Mouse (Mus musculus): ENCODE results near the gene Magi3. TPM values are rescaled to one million over a fixed set of nuclear protein-coding genes. Genes with fewer than 3 reads are reported as not detected.

The Magi3 gene
- polyA plus RNA-seq (2016; fragmentation: Nextera tagmentation; extraction: Ambion mirVana): 8.7 and 11.4 TPM in 2 replicates

DNA sequence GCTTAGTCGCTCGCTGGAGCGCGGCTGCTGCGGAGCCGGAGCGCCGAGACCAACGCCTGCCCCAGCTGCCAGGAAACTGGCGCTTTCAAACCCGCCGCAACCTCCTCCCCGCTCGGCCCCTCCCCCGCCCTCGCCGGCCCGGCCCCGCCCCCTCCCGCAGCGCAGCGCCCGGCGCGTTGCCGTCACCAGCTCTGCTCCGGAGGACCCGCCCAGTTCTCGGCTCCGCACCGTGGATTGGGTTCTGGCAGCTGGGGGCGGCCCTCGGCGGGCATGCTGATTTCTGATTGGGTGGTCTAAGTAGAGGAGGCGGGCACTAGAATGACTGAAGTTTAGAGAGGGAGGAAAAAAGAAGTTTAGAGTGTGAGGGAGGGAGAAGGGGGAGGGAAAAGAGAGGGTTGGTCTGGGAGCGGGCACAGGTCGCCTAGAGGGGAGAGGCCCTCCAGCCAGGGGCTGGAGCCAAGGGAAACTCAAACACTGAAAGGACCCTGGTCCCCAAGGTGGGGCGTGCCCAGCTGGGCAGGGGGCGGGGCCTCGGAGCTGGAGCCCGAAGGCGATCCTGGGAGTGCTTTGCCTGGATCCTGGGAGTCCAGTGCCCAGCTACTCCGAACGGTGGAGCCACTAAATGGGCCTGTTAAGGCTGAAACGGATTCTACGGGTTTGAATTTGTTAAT, at the start of gene Magi3:
TSS of gene Magi3 (minus strand) at position 80 of the 671 bp plus-strand sequence.
- H3K27ac ChIP-seq: peak within 1 kb of the TSS; percentile 95
- peaks cover 11% of the 10 kb centered on the region for H3K4me1 ChIP-seq
- peak within 1 kb of the TSS; percentile 90 for H3K4me3 ChIP-seq
- H3K36me3 ChIP-seq: no peaks in the 10 kb centered on the region
- 0% methylated on average over 40 of the region's 46 CpGs for WGBS
- no peaks in the 10 kb centered on the region for H3K27me3 ChIP-seq (ENCODE audit: insufficient read depth, poor library complexity, severe bottlenecking)
- no peaks in the 10 kb centered on the region for H3K9me3 ChIP-seq
- peak; percentile 100 for DNase-seq (ENCODE audit: low spot score)

DNA sequence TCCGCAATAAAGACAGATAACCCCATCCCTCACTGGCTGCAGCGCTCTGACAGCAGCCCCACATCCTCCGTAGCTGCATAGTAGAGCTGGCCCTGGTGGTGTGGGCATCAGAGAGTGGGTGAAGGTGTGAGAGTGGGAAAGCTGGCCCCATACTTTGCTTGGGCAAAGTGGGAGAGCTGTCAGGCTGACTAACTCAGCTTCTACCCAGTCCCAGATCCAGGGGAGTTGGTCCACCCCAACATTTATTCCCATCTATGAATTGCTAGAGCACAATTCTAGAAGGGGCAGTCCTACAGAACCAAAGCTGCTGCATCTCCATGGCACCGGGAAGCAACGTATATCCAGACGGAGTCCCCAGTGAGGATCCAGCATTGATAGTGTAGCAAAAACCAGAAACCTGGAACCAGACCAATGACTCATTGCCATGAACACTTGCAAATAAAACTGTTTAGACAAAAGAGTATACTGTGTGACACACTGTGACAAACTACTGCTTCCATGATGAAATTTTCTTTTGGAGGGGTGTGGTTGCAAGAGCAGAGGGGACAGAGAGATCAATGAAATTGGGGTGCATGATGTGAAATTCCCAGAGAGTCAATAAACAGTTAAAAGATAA, 44.5 kb upstream of the Magi3 start:
- H3K9me3 ChIP-seq: no peaks in the 10 kb centered on the region
- H3K4me1 ChIP-seq: no peaks in the 10 kb centered on the region
- no peak overlapping the region for H3K4me3 ChIP-seq
- no peaks in the 10 kb centered on the region for H3K36me3 ChIP-seq
- DNase-seq (ENCODE audit: low spot score): no peak
- no peaks in the 10 kb centered on the region for H3K27me3 ChIP-seq (ENCODE audit: insufficient read depth, poor library complexity, severe bottlenecking)
- no peak overlapping the region for H3K27ac ChIP-seq
- WGBS: 83% methylated on average over 6 of the region's 6 CpGs

DNA sequence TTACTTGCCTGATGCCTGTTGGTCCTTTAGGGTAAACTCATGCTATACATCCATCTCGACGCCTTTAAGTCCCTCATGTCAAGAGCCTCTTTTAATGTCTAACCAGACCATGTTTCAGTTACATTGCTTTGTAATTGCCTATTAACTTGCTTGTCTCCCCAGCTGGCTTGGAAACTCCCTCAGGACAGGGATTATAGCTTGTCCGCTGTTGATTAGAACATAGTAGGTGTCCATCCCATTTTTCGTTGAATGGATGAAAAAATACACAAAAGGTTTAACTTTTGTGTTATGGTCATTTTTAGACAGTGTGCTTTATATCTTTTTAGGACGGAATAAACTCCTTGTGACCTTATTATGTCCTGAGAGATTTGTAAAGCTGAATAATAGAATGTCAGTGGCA, 40.0 kb upstream of the Magi3 start:
- H3K9me3 ChIP-seq: no peaks in the 10 kb centered on the region
- no peaks in the 10 kb centered on the region for H3K36me3 ChIP-seq
- H3K27ac ChIP-seq: no peak overlapping the region
- H3K4me1 ChIP-seq: peaks cover 6% of the 10 kb centered on the region; the same call in 1 of the 2 replicates
- H3K4me3 ChIP-seq: no peak overlapping the region
- WGBS: 84% methylated on average over 5 of the region's 5 CpGs
- H3K27me3 ChIP-seq (ENCODE audit: insufficient read depth, poor library complexity, severe bottlenecking): no peaks in the 10 kb centered on the region
- no peak for DNase-seq (ENCODE audit: low spot score)

DNA sequence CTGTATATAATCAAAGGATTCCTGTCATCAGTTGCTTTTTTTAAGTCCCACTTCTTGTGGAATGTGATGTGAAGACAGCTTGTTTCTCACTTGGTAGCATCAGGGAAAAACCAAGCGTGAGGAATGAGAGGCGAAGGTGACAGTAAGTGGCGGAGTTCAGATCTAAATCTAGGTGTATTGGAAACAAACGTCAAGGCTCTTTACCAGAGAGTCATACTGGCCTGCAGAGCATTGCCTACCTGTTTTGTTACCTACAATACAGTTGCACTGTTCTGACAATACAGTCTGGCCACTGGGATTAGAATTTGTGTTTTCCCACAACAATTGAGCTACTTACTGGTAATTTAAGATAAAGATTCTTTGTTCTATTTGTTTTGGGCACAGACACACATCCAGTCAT, 39.0 kb upstream of the Magi3 start:
- no peak for DNase-seq (ENCODE audit: low spot score)
- Histone ChIP-seq H3K4me3 (no peak overlapping the region), H3K27me3 (ENCODE audit: insufficient read depth, poor library complexity, severe bottlenecking) (no peaks in the 10 kb centered on the region), H3K9me3 (no peaks in the 10 kb centered on the region), H3K27ac (no peak overlapping the region), H3K36me3 (no peaks in the 10 kb centered on the region), H3K4me1 (peaks cover 6% of the 10 kb centered on the region; the same call in 1 of the 2 replicates)
- WGBS: 44% methylated on average over 4 of the region's 4 CpGs

DNA sequence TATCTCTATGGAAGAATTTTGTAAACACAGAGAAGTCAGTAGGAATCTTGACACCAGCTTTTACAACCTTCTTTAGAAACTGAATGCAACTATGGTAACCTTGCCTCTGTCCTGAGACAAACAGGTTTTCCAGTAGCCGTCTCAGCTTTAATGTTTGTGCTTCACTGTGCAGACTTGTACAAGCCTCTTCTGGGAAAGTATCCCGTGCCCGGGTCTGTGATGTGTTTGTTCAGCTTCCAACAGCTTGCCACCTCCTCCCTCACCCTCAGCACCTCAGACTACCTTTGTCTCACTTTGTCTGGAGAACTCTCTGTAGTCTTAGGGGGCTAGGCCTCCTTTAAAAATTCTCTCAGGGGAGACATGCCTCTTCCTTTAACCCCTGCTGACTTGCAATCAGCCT, 36.9 kb upstream of the Magi3 start:
- H3K4me3 ChIP-seq: no peak overlapping the region

DNA sequence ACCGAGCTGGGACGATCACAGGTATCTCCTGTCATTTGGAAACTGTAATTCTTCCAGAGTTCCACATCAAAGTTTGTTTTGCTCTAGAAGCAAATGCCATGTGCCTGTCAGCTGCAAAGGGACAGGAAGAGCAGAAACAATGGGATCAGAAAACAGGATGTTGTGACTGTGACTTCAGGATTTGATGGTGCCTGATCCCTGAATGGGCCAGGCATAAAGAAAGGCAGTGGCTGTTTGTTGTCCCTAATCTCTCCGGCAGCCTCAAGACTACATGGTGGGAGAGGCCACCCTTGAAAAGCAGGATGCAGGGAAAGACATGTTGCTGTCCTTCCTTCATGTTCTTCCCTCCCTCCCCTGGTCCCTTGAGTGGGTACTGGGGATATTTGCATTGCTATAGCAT, 33.6 kb upstream of the Magi3 start:
- no peak overlapping the region for H3K4me3 ChIP-seq
- no peaks in the 10 kb centered on the region for H3K36me3 ChIP-seq
- H3K27me3 ChIP-seq (ENCODE audit: insufficient read depth, poor library complexity, severe bottlenecking): no peaks in the 10 kb centered on the region
- no peaks in the 10 kb centered on the region for H3K9me3 ChIP-seq
- DNase-seq (ENCODE audit: low spot score): no peak
- 54% methylated on average over 3 of the region's 3 CpGs for WGBS
- H3K27ac ChIP-seq: no peak overlapping the region
- H3K4me1 ChIP-seq: peaks cover 4% of the 10 kb centered on the region; the same call in 1 of the 2 replicates

More for the DNA sequence above, 36.9 kb upstream of the Magi3 start:
- H3K4me1 ChIP-seq: peaks cover 6% of the 10 kb centered on the region; the same call in 1 of the 2 replicates
- H3K36me3 ChIP-seq: no peaks in the 10 kb centered on the region
- DNase-seq (ENCODE audit: low spot score): no peak
- no peak overlapping the region for H3K27ac ChIP-seq
- whole genome bisulfite sequencing: 59% methylated on average over 3 of the region's 3 CpGs
- no peaks in the 10 kb centered on the region for H3K9me3 ChIP-seq
- no peaks in the 10 kb centered on the region for H3K27me3 ChIP-seq (ENCODE audit: insufficient read depth, poor library complexity, severe bottlenecking)

DNA sequence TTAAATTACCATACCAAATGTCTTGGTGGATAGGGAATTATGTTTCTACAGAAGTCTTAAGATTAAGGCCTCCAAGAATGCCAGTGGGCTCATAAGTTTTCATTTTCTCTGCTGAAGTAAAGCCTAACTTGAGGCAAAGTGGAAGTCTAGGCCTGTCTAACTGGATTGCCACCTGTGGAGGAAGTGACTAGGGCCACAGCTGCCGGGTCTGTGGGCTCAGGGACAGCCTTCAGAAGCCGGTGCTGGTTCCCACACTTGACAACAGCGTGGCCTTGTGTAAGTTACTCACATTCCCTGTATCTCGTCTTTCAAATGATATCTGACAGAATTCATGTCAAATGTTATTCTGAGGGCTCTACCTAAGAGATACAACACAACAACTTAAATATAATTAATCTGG, 27.7 kb upstream of the Magi3 start:
- 65% methylated on average over 4 of the region's 4 CpGs for WGBS
- H3K9me3 ChIP-seq: no peaks in the 10 kb centered on the region
- no peak for DNase-seq (ENCODE audit: low spot score)
- no peaks in the 10 kb centered on the region for H3K27me3 ChIP-seq (ENCODE audit: insufficient read depth, poor library complexity, severe bottlenecking)
- no peak overlapping the region for H3K27ac ChIP-seq
- H3K4me1 ChIP-seq: peaks cover 6% of the 10 kb centered on the region; the same call in 1 of the 2 replicates
- no peak overlapping the region for H3K4me3 ChIP-seq
- H3K36me3 ChIP-seq: no peaks in the 10 kb centered on the region

DNA sequence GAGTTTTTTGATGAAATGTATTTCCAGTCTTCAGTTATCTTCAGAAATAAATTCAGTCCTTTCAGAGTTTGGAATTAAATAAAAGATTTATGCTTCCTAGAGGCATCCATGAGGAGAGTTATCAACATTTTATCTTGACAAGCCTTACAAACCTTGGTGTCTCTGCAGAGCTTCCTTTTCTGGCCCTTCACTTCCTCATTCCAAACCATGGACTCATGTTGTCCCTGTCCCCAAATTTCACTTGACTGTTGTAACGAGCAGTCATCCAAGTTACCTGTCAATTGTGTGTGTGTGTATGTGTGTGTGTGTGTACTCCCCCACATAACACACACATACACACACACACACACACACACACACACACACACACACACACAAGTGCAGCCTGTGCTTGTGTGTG, 26.9 kb upstream of the Magi3 start:
- 56% methylated on average over 1 of the region's 1 CpGs for WGBS
- H3K4me3 ChIP-seq: no peak overlapping the region
- H3K27me3 ChIP-seq (ENCODE audit: insufficient read depth, poor library complexity, severe bottlenecking): no peaks in the 10 kb centered on the region
- H3K36me3 ChIP-seq: no peaks in the 10 kb centered on the region
- H3K27ac ChIP-seq: no peak overlapping the region
- peaks cover 6% of the 10 kb centered on the region; the same call in 1 of the 2 replicates for H3K4me1 ChIP-seq
- no peaks in the 10 kb centered on the region for H3K9me3 ChIP-seq
- DNase-seq (ENCODE audit: low spot score): no peak

DNA sequence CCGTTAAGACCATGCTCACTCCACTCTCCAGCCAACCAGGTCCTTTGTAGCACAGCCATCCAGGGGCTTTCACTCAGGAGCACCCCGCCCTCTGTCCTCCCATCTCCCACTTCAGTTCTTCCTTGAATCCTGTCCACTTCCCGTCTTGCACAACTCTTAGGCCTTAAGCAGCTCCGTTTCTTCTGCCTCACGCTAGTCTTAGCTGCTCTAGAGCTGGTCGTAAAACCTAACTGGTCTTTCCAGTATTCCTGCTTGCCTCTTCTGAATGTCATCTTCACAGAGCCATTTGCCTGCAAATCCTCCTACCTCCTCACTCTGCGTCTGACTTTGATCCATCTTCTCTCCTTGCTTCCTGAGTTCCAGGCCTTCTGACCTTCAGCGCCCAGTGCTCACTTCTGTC, 24.2 kb upstream of the Magi3 start:
- no peaks in the 10 kb centered on the region for H3K36me3 ChIP-seq
- H3K9me3 ChIP-seq: no peaks in the 10 kb centered on the region
- peaks cover 6% of the 10 kb centered on the region; the same call in 1 of the 2 replicates for H3K4me1 ChIP-seq
- no peak overlapping the region for H3K27ac ChIP-seq
- no peak overlapping the region for H3K4me3 ChIP-seq
- WGBS: 86% methylated on average over 8 of the region's 8 CpGs
- DNase-seq (ENCODE audit: low spot score): no peak
- no peaks in the 10 kb centered on the region for H3K27me3 ChIP-seq (ENCODE audit: insufficient read depth, poor library complexity, severe bottlenecking)

DNA sequence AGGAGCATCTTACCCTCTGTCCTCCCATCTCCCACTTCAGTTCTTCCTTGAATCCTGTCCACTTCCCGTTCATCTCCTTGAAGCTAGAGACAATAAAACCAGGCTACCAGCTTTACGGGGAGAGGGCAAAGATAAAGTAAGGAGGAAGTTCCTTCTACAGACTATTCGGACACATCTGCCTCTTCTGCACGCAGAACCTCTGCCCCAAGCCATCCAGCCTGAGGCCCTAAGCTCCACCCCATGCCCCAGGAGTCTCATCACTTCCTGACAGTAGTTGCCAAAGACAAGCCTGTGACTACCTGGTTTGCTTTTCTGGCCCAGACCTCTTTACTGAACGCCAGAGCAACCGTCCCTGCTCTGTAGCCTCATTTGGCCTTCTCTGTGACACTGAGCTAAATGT, 23.8 kb upstream of the Magi3 start:
- H3K27me3 ChIP-seq (ENCODE audit: insufficient read depth, poor library complexity, severe bottlenecking): no peaks in the 10 kb centered on the region
- peaks cover 6% of the 10 kb centered on the region; the same call in 1 of the 2 replicates for H3K4me1 ChIP-seq
- no peaks in the 10 kb centered on the region for H3K9me3 ChIP-seq
- no peaks in the 10 kb centered on the region for H3K36me3 ChIP-seq
- DNase-seq (ENCODE audit: low spot score): no peak
- WGBS: 77% methylated on average over 6 of the region's 6 CpGs
- no peak overlapping the region for H3K4me3 ChIP-seq
- H3K27ac ChIP-seq: no peak overlapping the region

DNA sequence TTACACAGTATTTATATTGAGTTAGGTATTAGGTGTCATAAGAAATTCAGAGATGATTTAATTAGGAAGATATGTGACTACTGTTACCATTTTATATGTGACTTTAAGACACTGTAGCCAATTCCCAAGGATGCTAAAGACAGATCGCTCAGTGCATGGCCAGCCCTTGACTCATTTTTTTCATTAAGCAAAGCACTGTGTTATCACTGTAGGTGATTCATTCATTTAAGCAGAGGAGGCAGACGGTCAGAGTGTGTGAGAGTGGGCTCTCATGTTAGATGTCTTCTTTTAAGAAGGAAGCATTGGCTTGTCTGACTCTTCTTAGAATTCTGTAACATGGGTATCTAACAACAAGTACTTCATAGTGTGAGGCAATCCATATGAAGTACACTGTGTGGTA, 19.6 kb upstream of the Magi3 start:
- Histone ChIP-seq H3K9me3 (no peaks in the 10 kb centered on the region), H3K36me3 (no peaks in the 10 kb centered on the region), H3K27ac (no peak overlapping the region), H3K4me3 (no peak overlapping the region), H3K27me3 (ENCODE audit: insufficient read depth, poor library complexity, severe bottlenecking) (no peaks in the 10 kb centered on the region), H3K4me1 (no peaks in the 10 kb centered on the region)
- 81% methylated on average over 2 of the region's 2 CpGs for WGBS
- no peak for DNase-seq (ENCODE audit: low spot score)

DNA sequence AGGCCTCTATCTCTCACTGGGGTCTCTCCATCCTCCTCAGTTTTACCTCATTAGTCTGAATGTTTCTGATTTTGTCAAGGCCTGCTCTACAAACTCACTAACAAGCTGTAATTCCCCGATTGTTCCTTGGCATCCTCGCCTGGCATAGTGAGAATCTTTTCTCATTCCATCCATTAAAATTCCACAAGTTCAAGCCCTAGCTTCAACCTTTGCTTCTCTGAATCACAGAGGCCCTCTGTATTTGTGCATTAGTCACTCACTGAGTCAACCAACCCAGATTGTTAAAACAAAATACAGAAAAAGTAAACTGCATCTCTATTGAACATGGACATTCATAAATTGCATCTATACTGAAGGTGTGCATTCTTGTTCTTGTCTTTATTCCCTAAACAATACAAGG, 19.2 kb upstream of the Magi3 start:
- Histone ChIP-seq H3K9me3 (no peaks in the 10 kb centered on the region), H3K4me3 (no peak overlapping the region), H3K36me3 (no peaks in the 10 kb centered on the region), H3K27me3 (ENCODE audit: insufficient read depth, poor library complexity, severe bottlenecking) (no peaks in the 10 kb centered on the region), H3K27ac (no peak overlapping the region), H3K4me1 (no peaks in the 10 kb centered on the region)
- no peak for DNase-seq (ENCODE audit: low spot score)
- WGBS: 86% methylated on average over 2 of the region's 2 CpGs

DNA sequence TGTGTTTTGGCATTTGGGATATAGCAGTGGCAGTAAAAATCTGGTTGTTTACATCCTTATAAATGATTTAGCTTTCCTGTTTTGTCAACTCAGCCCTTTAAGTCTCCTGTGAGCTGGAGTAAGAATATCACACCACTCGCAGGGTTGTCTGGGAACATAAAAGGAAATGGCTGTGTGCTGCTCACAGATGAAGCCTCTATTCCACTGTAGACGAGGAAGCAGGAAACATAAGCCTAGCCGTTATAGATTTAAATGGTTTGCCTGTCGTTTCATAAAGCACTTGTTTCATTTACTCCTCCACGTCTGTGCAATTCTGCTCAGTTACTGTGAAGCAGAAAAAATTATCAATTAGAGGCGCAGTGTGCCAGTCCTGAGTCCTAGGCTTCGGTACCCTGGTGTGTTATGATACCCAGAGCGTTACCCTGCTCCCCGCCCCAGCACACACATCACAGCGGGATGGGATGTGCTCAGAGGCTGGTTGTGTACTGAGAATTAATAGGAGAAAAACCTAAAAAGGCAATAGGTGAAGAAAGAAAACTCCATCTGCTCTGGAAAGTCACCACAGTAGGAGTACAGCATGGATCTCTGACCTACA, 17.8 kb upstream of the Magi3 start:
- H3K9me3 ChIP-seq: no peaks in the 10 kb centered on the region
- peaks cover 8% of the 10 kb centered on the region for H3K4me1 ChIP-seq
- no peak for DNase-seq (ENCODE audit: low spot score)
- H3K27me3 ChIP-seq (ENCODE audit: insufficient read depth, poor library complexity, severe bottlenecking): no peaks in the 10 kb centered on the region
- H3K27ac ChIP-seq: no peak overlapping the region
- no peak overlapping the region for H3K4me3 ChIP-seq
- WGBS: 75% methylated on average over 10 of the region's 10 CpGs
- H3K36me3 ChIP-seq: no peaks in the 10 kb centered on the region

Data from heart, embryonic 10.5 days (tissue).